Mouse (Mus musculus): ENCODE data around the gene Sgcd. TPM values are rescaled to one million over a fixed set of nuclear protein-coding genes. Genes with fewer than 3 reads are reported as not detected.

Sgcd gene
- polyA plus RNA-seq, 1 experiment from 2014 or later, result 2.5 TPM

GRCm38 (mm10) chr11:47264267-47264984 is 724.3 kb downstream of the Sgcd start:
- H3K4me3 ChIP-seq (ENCODE audit: low read length), result no peak overlapping the region
- ATAC-seq (ENCODE audit: low FRiP score, low TSS enrichment), result no peak
- no peak overlapping the region for H3K27ac ChIP-seq (ENCODE audit: low read length)
- H3K4me1 ChIP-seq (ENCODE audit: insufficient read depth, low read length), result no peaks in the 10 kb centered on the region
- no peaks in the 10 kb centered on the region for H3K9me3 ChIP-seq (ENCODE audit: low read length)
- H3K36me3 ChIP-seq (ENCODE audit: insufficient read depth, low read length), result no peaks in the 10 kb centered on the region
- H3K4me2 ChIP-seq (replicated peaks; ENCODE audit: low read depth, low read length), result no peak overlapping the region
- no peak overlapping the region for H3K9ac ChIP-seq (replicated peaks; ENCODE audit: low read length)
- no peaks in the 10 kb centered on the region for H3K27me3 ChIP-seq (ENCODE audit: insufficient read depth, low read length)
- 75% methylated on average over 9 of the region's 9 CpGs for WGBS

DNA sequence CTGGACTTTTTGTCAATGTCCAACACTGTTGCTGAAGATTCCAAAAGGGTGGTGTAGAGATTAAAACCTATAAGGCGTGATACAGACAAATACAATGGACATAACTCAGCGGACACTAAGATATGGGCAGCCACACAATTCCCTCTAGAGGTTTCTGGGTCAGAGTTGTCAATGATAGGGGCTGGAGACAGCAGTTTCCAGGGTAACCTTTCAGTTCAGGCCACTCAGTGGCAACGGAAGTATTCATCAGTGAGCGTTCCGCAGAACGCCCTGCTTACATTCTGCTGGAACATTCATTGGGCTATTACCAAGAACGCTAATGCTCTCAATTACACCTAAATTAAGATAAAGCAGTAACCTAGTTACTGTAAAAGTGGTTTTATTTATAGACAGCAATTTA is 738.5 kb downstream of the Sgcd start:
- no peak for ATAC-seq (ENCODE audit: low FRiP score, low TSS enrichment)
- WGBS, result 72% methylated on average over 7 of the region's 7 CpGs
- H3K36me3 ChIP-seq (ENCODE audit: insufficient read depth, low read length), result no peaks in the 10 kb centered on the region
- no peaks in the 10 kb centered on the region for H3K27me3 ChIP-seq (ENCODE audit: insufficient read depth, low read length)
- H3K9me3 ChIP-seq (ENCODE audit: low read length), result no peaks in the 10 kb centered on the region
- H3K4me2 ChIP-seq (replicated peaks; ENCODE audit: low read depth, low read length), result no peak overlapping the region
- no peak overlapping the region for H3K9ac ChIP-seq (replicated peaks; ENCODE audit: low read length)
- H3K4me3 ChIP-seq (ENCODE audit: low read length), result no peak overlapping the region
- H3K27ac ChIP-seq (ENCODE audit: low read length), result no peak overlapping the region
- 0 out of 2 replicates have a peak, but pooled peaks cover 3% of the 10 kb centered on the region for H3K4me1 ChIP-seq (ENCODE audit: insufficient read depth, low read length)

DNA sequence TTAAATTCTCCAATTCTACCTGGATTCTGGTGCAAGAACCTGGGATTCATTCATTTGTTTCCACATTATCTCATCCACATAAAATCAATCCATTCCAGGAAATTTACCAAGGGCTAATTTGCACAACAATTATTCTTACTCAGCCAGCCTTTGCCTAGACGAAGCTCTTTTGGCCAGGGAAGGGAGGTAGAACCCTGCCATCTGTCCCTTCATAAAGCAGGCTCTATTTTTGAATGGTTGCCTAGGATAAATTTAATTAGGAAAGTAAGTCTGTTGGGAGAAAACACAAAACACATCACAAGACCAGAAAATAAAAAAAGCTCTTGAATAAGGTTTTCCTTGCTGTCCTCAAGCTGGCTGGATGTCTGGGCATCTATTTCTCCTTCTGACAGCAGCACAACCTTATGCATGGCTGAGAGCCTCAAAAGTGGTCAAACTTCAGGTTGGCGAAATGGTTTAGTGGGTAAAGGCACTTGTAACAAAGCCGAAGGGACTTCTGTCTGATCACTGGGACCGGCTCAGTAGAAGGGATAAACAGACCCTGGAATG is 740.4 kb downstream of the Sgcd start:
- H3K27ac ChIP-seq (ENCODE audit: low read length), result no peak overlapping the region
- no peak overlapping the region for H3K4me3 ChIP-seq (ENCODE audit: low read length)
- no peak for ATAC-seq (ENCODE audit: low FRiP score, low TSS enrichment)
- no peaks in the 10 kb centered on the region for H3K27me3 ChIP-seq (ENCODE audit: insufficient read depth, low read length)
- H3K4me1 ChIP-seq (ENCODE audit: insufficient read depth, low read length), result 0 out of 2 replicates have a peak, but pooled peaks cover 3% of the 10 kb centered on the region
- 89% methylated on average over 4 of the region's 4 CpGs for WGBS
- H3K36me3 ChIP-seq (ENCODE audit: insufficient read depth, low read length), result no peaks in the 10 kb centered on the region
- no peak overlapping the region for H3K4me2 ChIP-seq (replicated peaks; ENCODE audit: low read depth, low read length)
- H3K9me3 ChIP-seq (ENCODE audit: low read length), result no peaks in the 10 kb centered on the region
- H3K9ac ChIP-seq (replicated peaks; ENCODE audit: low read length), result no peak overlapping the region

DNA sequence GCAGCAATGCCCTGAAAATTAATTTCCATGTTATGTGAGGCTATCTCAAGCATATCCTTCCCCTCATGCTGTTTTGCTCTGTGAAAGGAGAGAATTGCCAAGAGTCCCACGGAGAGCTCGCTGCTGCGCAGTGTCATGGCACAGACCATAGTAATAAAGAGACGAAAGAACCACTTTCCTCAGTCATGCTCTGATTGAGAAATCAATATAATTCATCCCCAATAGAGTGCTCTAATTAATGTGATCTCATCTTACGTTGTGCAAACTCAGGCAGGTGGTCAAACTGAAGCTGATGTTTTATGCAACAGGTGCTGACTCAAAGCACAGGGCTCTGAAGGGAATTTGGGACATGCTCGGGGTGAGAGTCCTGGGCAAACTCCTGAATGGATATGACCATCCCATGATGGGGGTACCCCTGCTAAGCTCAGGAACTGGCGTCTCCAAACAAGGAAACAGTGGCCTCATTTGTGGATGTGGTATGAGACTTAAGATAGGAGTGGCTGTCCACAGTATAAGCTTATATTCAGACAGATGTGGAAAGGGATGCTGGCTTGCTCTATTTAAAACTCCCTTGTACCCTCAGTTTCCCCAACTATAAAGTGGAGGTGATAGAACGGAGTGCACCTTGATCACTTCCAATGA is 740.9 kb downstream of the Sgcd start:
- no peaks in the 10 kb centered on the region for H3K27me3 ChIP-seq (ENCODE audit: insufficient read depth, low read length)
- H3K27ac ChIP-seq (ENCODE audit: low read length), result no peak overlapping the region
- H3K4me2 ChIP-seq (replicated peaks; ENCODE audit: low read depth, low read length), result no peak overlapping the region
- H3K9ac ChIP-seq (replicated peaks; ENCODE audit: low read length), result no peak overlapping the region
- H3K4me3 ChIP-seq (ENCODE audit: low read length), result no peak overlapping the region
- 0 out of 2 replicates have a peak, but pooled peaks cover 3% of the 10 kb centered on the region for H3K4me1 ChIP-seq (ENCODE audit: insufficient read depth, low read length)
- no peaks in the 10 kb centered on the region for H3K36me3 ChIP-seq (ENCODE audit: insufficient read depth, low read length)
- ATAC-seq (ENCODE audit: low FRiP score, low TSS enrichment), result no peak
- H3K9me3 ChIP-seq (ENCODE audit: low read length), result no peaks in the 10 kb centered on the region
- 81% methylated on average over 8 of the region's 8 CpGs for WGBS

GRCm38 (mm10) chr11:47242401-47242800 is 746.4 kb downstream of the Sgcd start:
- no peaks in the 10 kb centered on the region for H3K27me3 ChIP-seq (ENCODE audit: insufficient read depth, low read length)
- WGBS, result 73% methylated on average over 1 of the region's 1 CpGs
- H3K27ac ChIP-seq (ENCODE audit: low read length), result no peak overlapping the region
- H3K4me3 ChIP-seq (ENCODE audit: low read length), result no peak overlapping the region
- H3K36me3 ChIP-seq (ENCODE audit: insufficient read depth, low read length), result no peaks in the 10 kb centered on the region
- ATAC-seq (ENCODE audit: low FRiP score, low TSS enrichment), result no peak
- no peak overlapping the region for H3K4me2 ChIP-seq (replicated peaks; ENCODE audit: low read depth, low read length)
- H3K9ac ChIP-seq (replicated peaks; ENCODE audit: low read length), result no peak overlapping the region
- no peaks in the 10 kb centered on the region for H3K4me1 ChIP-seq (ENCODE audit: insufficient read depth, low read length)
- H3K9me3 ChIP-seq (ENCODE audit: low read length), result no peaks in the 10 kb centered on the region

- Histone ChIP-seq H3K4me1 (ENCODE audit: insufficient read depth, low read length) (no peaks in the 10 kb centered on the region), H3K9me3 (ENCODE audit: low read length) (no peaks in the 10 kb centered on the region), H3K9ac (replicated peaks; ENCODE audit: low read length) (no peak overlapping the region), H3K4me2 (replicated peaks; ENCODE audit: low read depth, low read length) (no peak overlapping the region), H3K36me3 (ENCODE audit: insufficient read depth, low read length) (no peaks in the 10 kb centered on the region), H3K4me3 (ENCODE audit: low read length) (no peak overlapping the region), H3K27me3 (ENCODE audit: insufficient read depth, low read length) (no peaks in the 10 kb centered on the region), H3K27ac (ENCODE audit: low read length) (no peak overlapping the region)
- no peak for ATAC-seq (ENCODE audit: low FRiP score, low TSS enrichment)
- 46% methylated on average over 1 of the region's 1 CpGs for WGBS
Observed at GRCm38 (mm10) chr11:47228222-47228621, 760.5 kb downstream of the Sgcd start.

DNA sequence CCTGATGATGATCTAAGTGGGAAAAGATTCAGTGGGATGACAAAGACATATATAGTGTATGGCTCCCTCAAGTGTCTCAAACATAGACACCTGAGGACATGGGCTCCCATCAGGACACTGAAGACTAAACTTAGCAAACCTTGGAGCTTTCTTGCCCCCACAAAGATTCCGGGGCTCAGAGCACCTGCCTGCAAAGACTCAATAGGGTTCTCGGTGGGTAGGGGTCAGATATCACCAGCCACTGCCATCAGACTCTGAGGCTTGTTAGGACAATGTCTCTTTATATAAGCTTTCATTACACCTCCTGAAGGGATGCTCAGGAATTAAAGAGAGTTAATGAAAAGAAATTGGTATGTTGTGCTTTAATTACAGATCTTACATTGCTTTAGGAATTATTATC is 764.6 kb downstream of the Sgcd start:
- Histone ChIP-seq H3K9ac (replicated peaks; ENCODE audit: low read length) (no peak overlapping the region), H3K27me3 (ENCODE audit: insufficient read depth, low read length) (no peaks in the 10 kb centered on the region), H3K4me1 (ENCODE audit: insufficient read depth, low read length) (no peaks in the 10 kb centered on the region), H3K4me3 (ENCODE audit: low read length) (no peak overlapping the region), H3K4me2 (replicated peaks; ENCODE audit: low read depth, low read length) (no peak overlapping the region), H3K9me3 (ENCODE audit: low read length) (no peaks in the 10 kb centered on the region), H3K36me3 (ENCODE audit: insufficient read depth, low read length) (no peaks in the 10 kb centered on the region), H3K27ac (ENCODE audit: low read length) (no peak overlapping the region)
- 84% methylated on average over 2 of the region's 2 CpGs for WGBS
- ATAC-seq (ENCODE audit: low FRiP score, low TSS enrichment), result no peak

DNA sequence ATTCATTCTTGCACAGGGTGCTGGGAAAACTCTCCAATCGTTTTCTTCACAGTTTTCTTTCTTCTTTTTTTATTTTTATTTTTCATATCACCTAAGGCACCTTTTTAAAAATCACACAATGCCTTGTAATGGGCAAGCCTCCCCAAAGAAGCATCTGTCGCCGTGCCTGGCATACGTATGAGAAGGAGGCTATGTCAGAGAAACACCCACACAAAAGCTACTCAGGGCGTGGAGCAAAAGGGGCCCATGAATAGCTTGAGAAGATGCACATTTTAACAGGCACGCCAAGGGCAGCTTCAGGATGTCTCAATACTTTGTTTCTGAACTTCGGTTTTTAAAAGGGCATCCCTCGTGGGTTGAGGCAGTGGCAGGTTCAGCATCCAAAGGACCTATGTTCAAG is 777.2 kb downstream of the Sgcd start:
- no peak for ATAC-seq (ENCODE audit: low FRiP score, low TSS enrichment)
- WGBS, result 76% methylated on average over 8 of the region's 8 CpGs
- H3K27me3 ChIP-seq (ENCODE audit: insufficient read depth, low read length), result no peaks in the 10 kb centered on the region
- H3K9me3 ChIP-seq (ENCODE audit: low read length), result no peaks in the 10 kb centered on the region
- H3K27ac ChIP-seq (ENCODE audit: low read length), result no peak overlapping the region
- H3K4me2 ChIP-seq (replicated peaks; ENCODE audit: low read depth, low read length), result no peak overlapping the region
- H3K4me1 ChIP-seq (ENCODE audit: insufficient read depth, low read length), result no peaks in the 10 kb centered on the region
- H3K9ac ChIP-seq (replicated peaks; ENCODE audit: low read length), result no peak overlapping the region
- no peaks in the 10 kb centered on the region for H3K36me3 ChIP-seq (ENCODE audit: insufficient read depth, low read length)
- H3K4me3 ChIP-seq (ENCODE audit: low read length), result no peak overlapping the region

- ATAC-seq (ENCODE audit: low FRiP score, low TSS enrichment), result no peak
- Histone ChIP-seq H3K4me1 (ENCODE audit: insufficient read depth, low read length) (no peaks in the 10 kb centered on the region), H3K27ac (ENCODE audit: low read length) (no peak overlapping the region), H3K27me3 (ENCODE audit: insufficient read depth, low read length) (no peaks in the 10 kb centered on the region), H3K9me3 (ENCODE audit: low read length) (no peaks in the 10 kb centered on the region), H3K9ac (replicated peaks; ENCODE audit: low read length) (no peak overlapping the region), H3K4me2 (replicated peaks; ENCODE audit: low read depth, low read length) (no peak overlapping the region), H3K36me3 (ENCODE audit: insufficient read depth, low read length) (no peaks in the 10 kb centered on the region), H3K4me3 (ENCODE audit: low read length) (no peak overlapping the region)
- 79% methylated on average over 1 of the region's 1 CpGs for WGBS
Observed at GRCm38 (mm10) chr11:47206461-47206860, 782.3 kb downstream of the Sgcd start.

DNA sequence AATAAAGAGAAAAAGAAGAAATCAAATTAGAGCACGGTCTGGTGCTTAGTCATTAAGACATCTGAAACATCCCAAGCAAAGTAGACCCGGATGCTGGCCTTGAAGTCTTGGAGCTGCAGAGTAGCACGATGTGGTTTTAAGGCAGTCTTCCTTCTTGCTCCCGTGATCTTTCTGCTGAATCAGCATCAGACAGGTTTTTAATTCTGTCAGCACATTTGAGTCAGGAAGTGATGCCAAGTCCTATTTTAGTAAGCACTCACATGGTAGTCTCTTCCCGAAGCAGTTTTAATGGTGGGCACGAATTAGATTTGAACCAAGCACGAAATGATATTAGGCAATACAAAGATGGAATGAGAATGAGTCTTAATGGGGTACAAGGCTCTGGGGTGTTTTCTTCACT is 789.7 kb downstream of the Sgcd start:
- Histone ChIP-seq H3K4me1 (ENCODE audit: insufficient read depth, low read length) (no peaks in the 10 kb centered on the region), H3K9ac (replicated peaks; ENCODE audit: low read length) (no peak overlapping the region), H3K36me3 (ENCODE audit: insufficient read depth, low read length) (no peaks in the 10 kb centered on the region), H3K4me3 (ENCODE audit: low read length) (no peak overlapping the region), H3K27me3 (ENCODE audit: insufficient read depth, low read length) (no peaks in the 10 kb centered on the region), H3K27ac (ENCODE audit: low read length) (no peak overlapping the region), H3K9me3 (ENCODE audit: low read length) (no peaks in the 10 kb centered on the region), H3K4me2 (replicated peaks; ENCODE audit: low read depth, low read length) (no peak overlapping the region)
- 83% methylated on average over 7 of the region's 7 CpGs for WGBS
- no peak for ATAC-seq (ENCODE audit: low FRiP score, low TSS enrichment)
